Mouse (Mus musculus) limb, embryonic 13.5 days (tissue): ENCODE measurements at regions not wholly inside any gene's neighbourhood (a gene's known extent, or its start where the extent isn't known, plus 50 kb on each side); places are given as distances from the start of the nearest gene placed in this dataset.

ENCODE experiments used
- ATAC-seq: fragments of 200-750 bp; cut with Nextera tagmentation; 2 replicates; pipeline ENCODE4 v1.8.0; 2017; ENCODE audit warnings: low read depth, moderate number of reproducible peaks, moderate TSS enrichment; ENCODE audit not compliant: low FRiP score
- H3K27ac ChIP-seq: fragments of 300-500 bp; sonication (generic); 2 replicates; pipeline ENCODE4 v1.5.1; 2015; ENCODE audit warnings: inconsistent platforms, mild to moderate bottlenecking, moderate library complexity
- H3K27me3 ChIP-seq: fragments of 300-500 bp; sonication (generic); 2 replicates; pipeline ENCODE4 v1.6.1; 2015; ENCODE audit warnings: mild to moderate bottlenecking, inconsistent platforms
- H3K36me3 ChIP-seq: fragments of 300-500 bp; sonication (generic); 2 replicates; pipeline ENCODE4 v1.6.1; 2015; ENCODE audit warnings: inconsistent platforms, mild to moderate bottlenecking, moderate library complexity
- H3K4me1 ChIP-seq: fragments of 300-500 bp; sonication (generic); 2 replicates; pipeline ENCODE4 v1.6.1; 2015; ENCODE audit warnings: inconsistent platforms
- H3K4me2 ChIP-seq: fragments of 300-500 bp; sonication (generic); replicated peaks from 2 replicates; pipeline ENCODE4 v1.6.1; 2015; ENCODE audit warnings: inconsistent platforms, mild to moderate bottlenecking, moderate library complexity
- H3K4me3 ChIP-seq: fragments of 300-500 bp; sonication (generic); 2 replicates; pipeline ENCODE4 v1.5.1; 2015; ENCODE audit warnings: moderate library complexity, mild to moderate bottlenecking, inconsistent platforms
- H3K9ac ChIP-seq: fragments of 300-500 bp; sonication (generic); 2 replicates; pipeline ENCODE4 v1.6.1; 2015; ENCODE audit warnings: mild to moderate bottlenecking, inconsistent platforms
- H3K9me3 ChIP-seq: fragments of 300-500 bp; sonication (generic); 2 replicates; pipeline ENCODE4 v1.6.1; 2016; ENCODE audit warnings: inconsistent platforms
- WGBS: fragments of 180-500 bp; shearing (Covaris S2); methylation state at CpG from one replicate; pipeline ENCODE4 v1.1.7; 2015; 5-methylcytosine and 5-hydroxymethylcytosine counted together

GRCm38 (mm10) chr10:43761979-43762570, 139.5 kb downstream of the Qrsl1 start:
- Histone ChIP-seq H3K4me3 (no peak overlapping the region), H3K9ac (no peak overlapping the region), H3K36me3 (no peaks in the 10 kb centered on the region), H3K9me3 (no peaks in the 10 kb centered on the region), H3K27me3 (no peaks in the 10 kb centered on the region), H3K4me1 (peaks cover 6% of the 10 kb centered on the region), H3K27ac (no peak overlapping the region), H3K4me2 (no peak overlapping the region)
- ATAC-seq = no peak
- 80% methylated on average over 6 of the region's 6 CpGs for WGBS

GRCm38 (mm10) chr10:43764581-43764980, 137.0 kb downstream of the Qrsl1 start:
- no peak overlapping the region for H3K4me2 ChIP-seq
- WGBS = 96% methylated on average over 3 of the region's 3 CpGs
- H3K9ac ChIP-seq = no peak overlapping the region
- no peak for ATAC-seq
- no peak overlapping the region for H3K27ac ChIP-seq
- H3K36me3 ChIP-seq = no peaks in the 10 kb centered on the region
- H3K27me3 ChIP-seq = no peaks in the 10 kb centered on the region
- no peak overlapping the region for H3K4me3 ChIP-seq
- no peaks in the 10 kb centered on the region for H3K4me1 ChIP-seq
- H3K9me3 ChIP-seq = no peaks in the 10 kb centered on the region

- no peak for ATAC-seq
- Histone ChIP-seq H3K9me3 (no peaks in the 10 kb centered on the region), H3K4me3 (no peak overlapping the region), H3K4me1 (no peaks in the 10 kb centered on the region), H3K27me3 (no peaks in the 10 kb centered on the region), H3K4me2 (no peak overlapping the region), H3K27ac (no peak overlapping the region), H3K9ac (no peak overlapping the region), H3K36me3 (no peaks in the 10 kb centered on the region)
- 61% methylated on average over 1 of the region's 1 CpGs for WGBS
Measured at GRCm38 (mm10) chr10:43765275-43765674, 136.3 kb downstream of the Qrsl1 start.

DNA sequence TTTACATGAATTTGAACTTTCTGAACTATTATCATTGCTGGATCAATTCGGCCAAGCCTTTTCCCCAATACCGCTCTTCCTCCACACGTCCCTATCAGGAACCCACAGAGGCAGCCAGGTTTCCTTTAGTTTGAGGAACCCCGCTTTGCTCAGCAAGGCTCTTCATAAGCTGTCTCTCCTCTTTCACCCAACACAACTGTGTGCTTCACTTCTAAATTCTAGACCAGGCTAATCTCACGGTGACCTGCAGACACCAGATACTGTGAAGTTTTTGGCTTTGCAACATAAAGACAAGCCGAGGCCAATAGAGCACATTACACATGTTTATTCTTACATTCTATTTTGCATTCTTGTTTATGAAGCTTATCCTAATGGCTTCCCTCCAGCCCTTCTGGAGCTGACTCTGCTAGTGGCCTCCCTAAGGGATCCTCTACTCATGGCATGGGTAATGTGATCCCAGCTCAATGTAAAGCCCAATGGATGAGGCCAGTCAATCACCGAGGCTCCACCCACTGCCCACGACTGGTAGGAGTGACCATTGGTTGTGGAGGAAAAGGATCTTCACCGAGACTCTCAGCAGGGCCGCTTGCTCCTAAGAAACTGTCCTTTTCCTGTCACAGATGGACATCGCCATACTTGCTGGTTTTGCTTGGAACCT, 135.6 kb downstream of the Qrsl1 start:
- Histone ChIP-seq H3K27me3 (no peaks in the 10 kb centered on the region), H3K4me1 (no peaks in the 10 kb centered on the region), H3K4me2 (no peak overlapping the region), H3K36me3 (no peaks in the 10 kb centered on the region), H3K4me3 (no peak overlapping the region), H3K9me3 (no peaks in the 10 kb centered on the region), H3K27ac (no peak overlapping the region), H3K9ac (no peak overlapping the region)
- WGBS = 73% methylated on average over 11 of the region's 11 CpGs
- ATAC-seq = no peak

- Histone ChIP-seq H3K9ac (no peak overlapping the region), H3K4me3 (no peak overlapping the region), H3K4me1 (no peaks in the 10 kb centered on the region), H3K36me3 (no peaks in the 10 kb centered on the region), H3K4me2 (no peak overlapping the region), H3K27ac (no peak overlapping the region), H3K27me3 (no peaks in the 10 kb centered on the region), H3K9me3 (no peaks in the 10 kb centered on the region)
- no peak for ATAC-seq
- 82% methylated on average over 16 of the region's 16 CpGs for WGBS
Measured at GRCm38 (mm10) chr10:43767961-43768726, 133.4 kb downstream of the Qrsl1 start.

GRCm38 (mm10) chr10:43769026-43769425, 132.5 kb downstream of the Qrsl1 start:
- no peaks in the 10 kb centered on the region for H3K36me3 ChIP-seq
- no peak overlapping the region for H3K4me2 ChIP-seq
- 74% methylated on average over 3 of the region's 3 CpGs for WGBS
- no peak for ATAC-seq
- no peak overlapping the region for H3K9ac ChIP-seq
- H3K4me1 ChIP-seq = no peaks in the 10 kb centered on the region
- no peak overlapping the region for H3K4me3 ChIP-seq
- H3K9me3 ChIP-seq = no peaks in the 10 kb centered on the region
- H3K27me3 ChIP-seq = no peaks in the 10 kb centered on the region
- H3K27ac ChIP-seq = no peak overlapping the region

GRCm38 (mm10) chr10:43775807-43776206, 125.7 kb downstream of the Qrsl1 start:
- Histone ChIP-seq H3K27me3 (no peaks in the 10 kb centered on the region), H3K36me3 (no peaks in the 10 kb centered on the region), H3K9ac (no peak overlapping the region), H3K4me3 (no peak overlapping the region), H3K27ac (no peak overlapping the region), H3K4me1 (peaks cover 9% of the 10 kb centered on the region), H3K9me3 (no peaks in the 10 kb centered on the region), H3K4me2 (no peak overlapping the region)
- ATAC-seq = no peak
- 53% methylated on average over 1 of the region's 1 CpGs for WGBS

DNA sequence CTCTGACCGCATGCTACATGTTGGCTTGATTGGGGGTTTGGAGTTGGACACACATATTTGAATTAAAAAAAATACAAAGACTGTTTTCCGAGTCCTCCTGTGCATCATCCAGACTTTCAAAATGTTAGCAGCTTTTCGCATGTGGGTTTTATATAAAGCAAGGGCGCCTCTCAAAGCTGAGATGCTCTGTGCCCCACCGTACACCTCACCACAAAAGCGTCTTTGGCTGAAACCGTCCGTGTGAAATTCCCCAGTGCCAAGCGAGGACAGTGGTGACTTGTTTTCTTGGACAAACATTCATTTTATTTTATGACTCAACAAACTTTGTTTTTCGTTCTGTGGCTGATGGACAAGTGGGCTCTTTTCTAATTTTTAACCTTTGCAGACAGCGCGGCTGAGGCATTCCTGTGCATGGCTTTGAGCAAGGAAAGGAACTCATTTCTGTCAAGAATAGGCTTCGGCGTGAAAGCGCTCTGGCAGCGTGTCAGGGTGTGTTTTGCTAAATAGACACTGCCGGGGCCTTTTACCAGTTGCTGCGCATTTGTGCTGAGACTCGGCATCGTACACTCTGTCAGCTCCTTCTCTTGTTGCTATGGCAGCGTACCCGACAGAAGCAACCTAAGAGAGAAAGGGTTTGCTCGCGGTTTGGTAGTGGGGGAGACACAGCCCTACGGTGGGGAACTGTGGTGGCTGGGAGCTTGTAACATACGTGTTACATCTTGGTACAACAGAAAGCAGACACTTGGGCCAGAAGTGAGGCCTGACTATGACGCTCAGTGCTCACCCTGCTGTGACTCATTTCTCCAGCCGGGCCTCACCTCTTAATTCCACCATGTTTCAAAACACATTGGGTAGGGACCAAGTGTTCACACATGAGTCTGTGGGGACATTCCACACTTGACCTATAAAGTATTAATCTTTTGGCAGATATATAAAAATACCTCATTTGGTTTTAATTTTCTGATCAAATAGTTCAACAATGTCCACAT, 123.6 kb downstream of the Qrsl1 start:
- 76% methylated on average over 28 of the region's 28 CpGs for WGBS
- Histone ChIP-seq H3K4me1 (peaks cover 9% of the 10 kb centered on the region), H3K9ac (no peak overlapping the region), H3K4me3 (no peak overlapping the region), H3K27ac (peak overlapping the region; percentile 34; the same call in 1 of the 2 replicates), H3K9me3 (peaks cover 11% of the 10 kb centered on the region), H3K36me3 (no peaks in the 10 kb centered on the region), H3K4me2 (no peak overlapping the region), H3K27me3 (no peaks in the 10 kb centered on the region)
- no peak for ATAC-seq

GRCm38 (mm10) chr10:43780571-43780970, 121.0 kb downstream of the Qrsl1 start:
- Histone ChIP-seq H3K9me3 (peaks cover 15% of the 10 kb centered on the region), H3K4me3 (no peak overlapping the region), H3K4me1 (peaks cover 9% of the 10 kb centered on the region), H3K27me3 (no peaks in the 10 kb centered on the region), H3K9ac (no peak overlapping the region), H3K4me2 (no peak overlapping the region), H3K36me3 (no peaks in the 10 kb centered on the region), H3K27ac (no peak overlapping the region)
- WGBS = 88% methylated on average over 4 of the region's 4 CpGs
- ATAC-seq = no peak

DNA sequence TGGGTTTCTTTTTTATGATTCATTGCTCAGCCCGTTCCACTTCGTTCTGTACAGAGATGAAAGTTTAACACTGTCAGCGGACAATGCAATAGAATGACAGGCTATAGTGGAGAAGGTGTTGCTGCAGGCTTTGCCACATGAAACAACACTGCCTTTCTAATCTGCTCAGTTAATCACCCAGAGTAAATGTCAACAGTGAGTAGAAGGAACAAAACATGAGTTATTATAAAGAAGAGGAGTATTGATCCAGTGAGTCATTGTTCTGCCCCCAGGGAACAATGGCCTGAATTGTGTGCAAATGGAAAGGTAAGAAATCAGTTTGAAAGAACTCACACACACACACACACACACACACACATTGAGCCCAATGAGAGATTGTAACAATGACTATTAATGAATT, 118.2 kb downstream of the Qrsl1 start:
- Histone ChIP-seq H3K4me2 (no peak overlapping the region), H3K9ac (no peak overlapping the region), H3K9me3 (peaks cover 15% of the 10 kb centered on the region), H3K4me1 (peaks cover under 1% of the 10 kb centered on the region; the same call in 1 of the 2 replicates), H3K27ac (no peak overlapping the region), H3K36me3 (no peaks in the 10 kb centered on the region), H3K4me3 (no peak overlapping the region), H3K27me3 (no peaks in the 10 kb centered on the region)
- 93% methylated on average over 3 of the region's 3 CpGs for WGBS
- no peak for ATAC-seq

- Histone ChIP-seq H3K27me3 (no peaks in the 10 kb centered on the region), H3K9me3 (no peaks in the 10 kb centered on the region), H3K9ac (no peak overlapping the region), H3K4me2 (no peak overlapping the region), H3K4me3 (no peak overlapping the region), H3K27ac (no peak overlapping the region), H3K36me3 (no peaks in the 10 kb centered on the region), H3K4me1 (no peaks in the 10 kb centered on the region)
- ATAC-seq = no peak
- 93% methylated on average over 4 of the region's 4 CpGs for WGBS
Measured at GRCm38 (mm10) chr10:43790780-43791179, 110.8 kb downstream of the Qrsl1 start.
